Mouse (Mus musculus): ENCODE measurements around the gene Dpp4.

Gene Dpp4

DNA sequence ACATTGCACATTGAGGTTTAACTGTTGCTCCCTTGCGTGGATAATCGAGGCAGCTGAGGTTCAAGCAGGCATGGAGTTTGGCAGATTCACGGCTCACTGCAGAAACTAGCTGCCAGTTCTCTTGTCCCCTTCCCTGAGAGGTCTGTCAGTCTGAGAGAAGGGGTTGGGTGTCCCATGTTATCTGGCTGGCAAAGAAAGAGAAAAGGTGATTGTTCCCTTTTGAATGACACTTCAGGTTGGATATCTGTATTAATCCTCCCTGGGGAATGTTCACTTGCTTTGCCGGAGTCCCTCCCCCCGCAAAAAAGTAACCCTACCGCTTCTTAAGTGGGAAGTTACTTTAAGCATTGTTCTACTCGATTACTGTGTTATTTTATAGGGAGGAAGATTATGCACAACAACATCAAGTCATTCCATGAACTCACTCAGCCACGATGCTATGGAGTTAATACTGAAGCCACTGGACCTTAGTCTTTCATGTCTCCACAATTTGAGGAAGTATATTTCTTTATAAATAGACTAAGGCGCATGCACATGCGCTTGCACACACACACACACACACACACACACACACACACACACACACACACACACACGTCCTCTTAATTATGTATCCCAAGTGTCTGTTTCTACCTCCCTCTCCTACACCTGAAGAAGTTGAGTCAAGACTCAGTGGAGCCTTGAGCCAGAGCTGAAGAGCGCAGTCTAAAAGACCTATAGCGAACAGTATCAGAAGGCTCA is at the start of gene Dpp4:
TSS of gene Dpp4 (minus strand) at position 151 of the 741 bp plus-strand sequence.
- DNase-seq = no peak

GRCm38 (mm10) chr2:62460815-62461450 is 48.9 kb upstream of the Dpp4 start:
- no peak for DNase-seq

GRCm38 (mm10) chr2:62460231-62460710 is 48.2 kb upstream of the Dpp4 start:
- no peak for DNase-seq

GRCm38 (mm10) chr2:62459241-62460174 is 47.5 kb upstream of the Dpp4 start:
- DNase-seq = no peak

DNA sequence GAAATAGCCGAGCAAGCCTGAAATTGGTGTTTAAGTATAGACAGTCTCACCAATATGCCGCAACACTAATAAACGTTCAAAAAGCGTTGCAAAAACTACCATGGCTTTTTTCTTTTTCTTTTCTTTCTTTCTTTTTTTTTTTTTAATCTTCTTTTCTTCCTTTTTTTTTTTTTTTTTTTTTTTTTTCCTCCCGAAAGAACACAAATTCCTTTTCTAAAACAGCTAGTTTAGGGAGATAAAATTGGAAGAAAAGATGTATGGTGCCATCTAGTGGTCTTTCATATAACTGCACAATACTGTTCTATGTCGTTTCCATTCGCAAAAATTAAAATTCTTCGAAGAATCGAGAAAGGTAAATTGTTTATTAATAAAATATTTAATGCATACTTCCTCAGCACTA is 46.0 kb upstream of the Dpp4 start:
- no peak for DNase-seq

DNA sequence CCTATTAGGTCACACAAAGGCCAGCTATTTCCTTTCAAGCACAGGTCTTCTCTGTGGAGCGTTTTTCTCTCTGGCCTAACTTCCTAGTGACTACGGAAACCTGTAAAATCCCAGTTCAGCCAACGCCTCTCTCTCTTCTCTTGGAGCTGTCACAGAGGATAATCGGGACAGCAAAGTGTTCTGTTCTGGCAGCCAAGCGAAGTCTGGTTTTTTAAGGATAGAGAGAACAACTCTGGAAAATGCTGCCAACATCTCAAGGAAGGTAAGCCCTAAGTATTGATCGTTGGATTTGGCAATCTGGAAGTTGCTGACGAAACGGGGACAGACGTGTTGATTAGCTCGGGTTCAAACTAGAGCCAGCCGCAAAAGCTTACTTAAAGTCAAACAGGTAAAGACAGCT is 43.0 kb upstream of the Dpp4 start:
- DNase-seq = no peak

- DNase-seq = no peak
These were observed 42.0 kb upstream of the Dpp4 start for GRCm38 (mm10) chr2:62454033-62454432.

- DNase-seq = no peak
These were observed 38.3 kb upstream of the Dpp4 start for GRCm38 (mm10) chr2:62450364-62450763.

DNA sequence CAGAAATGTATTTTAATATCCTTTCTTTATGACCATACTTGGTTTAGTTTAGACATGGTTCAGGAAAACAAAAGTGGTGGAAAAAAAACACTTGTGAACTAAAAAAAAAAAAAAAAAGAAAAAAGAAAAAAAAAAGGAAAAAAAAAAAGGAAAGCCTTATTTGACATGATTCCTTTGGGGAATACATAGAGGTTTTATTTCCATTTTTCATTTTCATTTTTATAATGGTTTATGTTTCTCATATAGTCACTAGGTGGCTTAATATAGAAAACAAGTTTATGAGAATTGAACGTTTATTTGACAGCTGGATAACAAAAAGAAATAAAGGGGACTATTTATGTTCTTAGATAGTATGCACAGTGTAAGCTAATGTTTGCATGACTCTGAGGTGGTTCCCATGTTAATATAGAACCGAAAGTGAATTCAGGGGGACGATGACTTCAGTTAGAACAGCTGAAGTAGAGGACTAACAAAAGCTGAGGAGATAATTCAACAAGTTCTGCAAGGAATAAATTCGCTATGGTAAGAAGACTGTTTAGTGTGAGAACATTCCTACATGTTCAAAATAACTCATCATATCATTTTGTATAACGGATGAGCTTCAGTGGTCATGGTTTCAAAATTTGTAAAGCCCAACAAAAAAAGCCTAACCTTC is 37.8 kb upstream of the Dpp4 start:
- DNase-seq = no peak

GRCm38 (mm10) chr2:62440802-62441544 is 28.9 kb upstream of the Dpp4 start:
- DNase-seq = no peak

DNA sequence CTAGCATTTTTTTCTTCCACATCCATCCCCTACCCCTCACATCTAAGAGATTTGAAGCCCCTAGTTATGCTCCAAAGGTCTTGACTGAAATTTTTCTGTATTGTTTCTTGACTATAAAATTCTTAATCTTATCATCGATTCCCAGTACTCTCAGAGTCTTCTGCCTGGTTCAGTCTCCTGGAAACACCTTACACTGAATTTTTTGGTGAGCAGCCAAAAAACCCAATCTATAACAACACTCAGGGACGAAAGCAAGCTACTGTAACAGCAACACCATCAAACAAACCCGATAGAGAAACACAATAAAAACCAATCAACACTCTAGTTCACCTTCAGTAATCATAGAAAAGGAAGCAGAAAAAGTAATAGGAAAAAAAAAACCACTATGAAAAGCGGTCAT is 28.1 kb upstream of the Dpp4 start:
- no peak for DNase-seq

DNA sequence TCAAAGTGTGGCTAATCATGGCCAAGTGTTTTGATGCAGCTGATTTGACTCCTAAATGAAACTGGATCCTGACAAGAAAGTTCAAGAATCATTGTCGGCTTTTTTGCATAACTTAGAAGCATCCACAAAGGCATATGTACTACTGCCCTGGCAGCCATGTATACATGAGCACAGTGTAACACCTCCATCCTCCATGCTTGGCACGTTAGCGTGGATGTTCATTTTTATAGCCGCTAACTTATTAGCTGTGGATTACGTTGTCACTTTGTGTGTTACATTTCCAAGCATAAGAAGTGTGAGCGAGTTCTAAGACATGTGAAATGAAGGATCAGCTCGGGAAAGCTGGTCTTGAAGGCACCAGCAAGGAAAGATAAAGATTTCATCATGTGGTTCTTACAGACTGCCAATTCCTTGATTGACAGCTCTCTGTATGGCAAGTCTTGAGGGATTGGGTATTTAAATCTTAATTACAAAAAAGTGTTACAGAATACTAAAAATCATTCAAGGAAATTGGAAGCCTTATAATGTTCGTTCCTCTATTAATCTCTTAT is 19.3 kb upstream of the Dpp4 start:
- no peak for DNase-seq

- DNase-seq = no peak
These were observed 13.9 kb upstream of the Dpp4 start for GRCm38 (mm10) chr2:62425941-62426340.

GRCm38 (mm10) chr2:62423343-62423776 is 11.3 kb upstream of the Dpp4 start:
- no peak for DNase-seq

GRCm38 (mm10) chr2:62422515-62423342 is 10.7 kb upstream of the Dpp4 start:
- DNase-seq = no peak

DNA sequence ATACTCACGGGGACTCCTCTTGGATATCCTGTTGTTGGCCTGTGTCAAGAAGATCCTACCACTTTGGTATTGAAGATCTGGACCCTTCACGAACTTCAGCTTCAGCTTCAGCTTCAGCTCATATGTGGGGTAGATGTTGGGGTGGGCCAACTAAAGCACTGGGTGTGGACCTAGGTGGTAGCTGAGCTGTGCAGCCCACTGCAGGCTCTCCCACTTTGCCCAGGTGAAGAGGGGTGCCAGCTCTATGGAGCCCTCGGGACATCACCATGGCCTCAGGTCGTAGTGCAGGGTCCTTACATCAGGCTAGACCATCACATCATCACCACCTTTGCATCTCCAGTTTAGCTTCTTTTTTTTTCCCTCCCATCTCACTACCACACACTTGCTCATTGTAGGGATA is 9.2 kb upstream of the Dpp4 start:
- DNase-seq = no peak

DNA sequence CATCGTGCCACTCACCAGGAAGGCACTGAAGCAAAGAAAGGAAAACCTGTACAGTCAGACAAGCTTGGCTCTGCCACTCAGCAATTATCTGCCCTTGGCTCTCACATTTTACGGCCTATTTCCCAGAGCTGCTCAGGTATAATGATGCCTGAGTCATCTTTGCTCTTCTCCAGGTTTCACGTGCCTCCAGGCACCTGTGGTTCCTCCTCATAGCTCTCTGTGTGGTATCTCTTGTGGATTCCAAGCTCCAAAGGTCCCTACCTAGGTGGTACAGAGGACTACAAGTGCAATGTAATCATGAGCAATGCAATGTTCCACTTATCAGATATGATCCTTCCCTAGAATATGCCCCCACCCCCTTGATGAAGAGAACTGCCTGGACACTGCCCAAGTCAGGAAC is 8.0 kb upstream of the Dpp4 start:
- DNase-seq = no peak

DNA sequence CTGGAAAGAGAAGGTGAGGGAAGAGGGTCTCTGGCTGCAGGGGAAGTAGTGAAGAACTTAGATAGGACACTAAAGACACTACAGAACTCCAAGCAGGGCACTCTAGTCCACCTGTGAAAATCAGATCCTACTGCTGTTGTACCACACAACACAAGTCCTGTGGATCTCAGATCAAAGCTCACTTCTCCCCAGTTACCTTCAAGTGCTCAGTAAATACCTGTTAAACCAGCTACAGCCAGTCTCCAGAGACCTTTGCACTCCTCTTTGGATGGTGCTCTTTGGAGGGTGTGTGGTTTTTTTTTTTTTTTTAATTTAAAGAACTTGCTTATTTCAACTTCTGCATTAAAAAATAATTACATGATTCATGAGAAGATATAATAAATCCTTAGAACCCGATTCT is 5.2 kb upstream of the Dpp4 start:
- DNase-seq = no peak

- no peak for DNase-seq
These were observed 585 bp downstream of the Dpp4 start for GRCm38 (mm10) chr2:62411211-62412080.

- no peak for DNase-seq
These were observed 3.3 kb downstream of the Dpp4 start for GRCm38 (mm10) chr2:62408701-62409201.

Data from cerebellum, adult 18-20 months (tissue).